Mouse (Mus musculus): Measurements from ENCODE around the gene 1700056E22Rik. TPM values are rescaled to one million over a fixed set of nuclear protein-coding genes. Genes with fewer than 3 reads are reported as not detected.

Gene 1700056E22Rik
- total and polyA plus RNA-seq, 2 experiments from 2014 or later = 0.97 TPM; not detected in 1

DNA sequence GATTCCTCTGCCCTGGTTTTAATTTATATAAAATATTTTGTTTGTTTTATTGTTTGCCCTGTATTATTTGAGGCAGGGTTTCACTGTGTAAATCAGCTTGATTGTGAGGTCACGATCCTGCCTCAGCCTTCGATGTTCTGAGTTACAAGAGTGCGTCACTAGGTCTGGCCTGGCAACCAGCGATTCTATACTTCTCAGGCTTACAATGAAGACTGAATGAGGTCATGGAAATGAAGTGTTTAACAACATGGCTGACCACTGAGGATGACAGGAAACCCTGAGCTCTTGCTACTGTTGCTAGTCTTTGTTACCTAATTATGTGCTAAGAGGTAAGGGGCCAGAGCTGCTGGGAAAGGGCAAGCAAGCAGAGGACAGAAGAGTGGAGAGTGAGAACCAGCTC, 21.0 kb downstream of the 1700056E22Rik start, which contains the start of gene Dusp10:
Gene Dusp10, plus strand, starts transcription at position 197 of the 400 bp plus-strand sequence.
- Histone ChIP-seq H3K9ac (no peak within 1 kb of the TSS), H3K4me2 (ENCODE audit: low read depth) (no peak within 1 kb of the TSS), H3K27me3 (ENCODE audit: insufficient read depth, low read length) (no peaks in the 10 kb centered on the region), H3K9me3 (ENCODE audit: low read length) (no peaks in the 10 kb centered on the region), H3K27ac (ENCODE audit: low read depth, low read length) (no peak within 1 kb of the TSS), H3K4me3 (ENCODE audit: low read depth, low read length) (no peak within 1 kb of the TSS), H3K4me1 (ENCODE audit: insufficient read depth) (no peaks in the 10 kb centered on the region), H3K36me3 (ENCODE audit: insufficient read depth) (no peaks in the 10 kb centered on the region)
- DNase-seq (no peak), ATAC-seq (no peak)
- 85% methylated on average over 4 of the region's 4 CpGs for WGBS
- no peak for TF ChIP-seq CTCF (IDR thresholded peaks at IDR 0.05; ENCODE audit: low read depth)

DNA sequence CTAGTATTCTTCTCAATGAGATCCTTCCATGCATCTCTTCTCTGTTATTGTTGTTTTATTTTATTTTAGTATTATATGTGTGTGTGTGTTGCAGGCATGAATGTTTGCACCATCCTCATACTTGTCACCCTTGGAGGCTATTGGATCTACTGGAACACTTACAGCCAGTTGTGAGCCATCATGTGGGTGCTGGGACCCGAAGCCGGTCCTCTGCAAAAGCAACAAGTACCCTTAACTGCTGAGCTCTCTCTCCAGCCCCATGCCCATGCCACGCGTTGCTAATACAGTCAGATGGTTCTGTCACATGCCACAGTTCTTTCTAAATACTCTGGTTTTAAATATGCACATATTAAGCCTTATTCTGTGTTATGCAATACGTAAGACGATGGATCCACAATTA, 22.8 kb downstream of the 1700056E22Rik start:
- Histone ChIP-seq H3K9ac (no peak overlapping the region), H3K36me3 (ENCODE audit: insufficient read depth) (no peaks in the 10 kb centered on the region), H3K4me2 (ENCODE audit: low read depth) (no peak overlapping the region), H3K27ac (ENCODE audit: low read depth, low read length) (no peak overlapping the region), H3K9me3 (ENCODE audit: low read length) (no peaks in the 10 kb centered on the region), H3K4me3 (ENCODE audit: low read depth, low read length) (no peak overlapping the region), H3K4me1 (ENCODE audit: insufficient read depth) (no peaks in the 10 kb centered on the region), H3K27me3 (ENCODE audit: insufficient read depth, low read length) (no peaks in the 10 kb centered on the region)
- 96% methylated on average over 6 of the region's 6 CpGs for WGBS
- no peak for DNase-seq
- TF ChIP-seq CTCF (IDR thresholded peaks at IDR 0.05; ENCODE audit: low read depth) = no peak
- ATAC-seq = no peak

DNA sequence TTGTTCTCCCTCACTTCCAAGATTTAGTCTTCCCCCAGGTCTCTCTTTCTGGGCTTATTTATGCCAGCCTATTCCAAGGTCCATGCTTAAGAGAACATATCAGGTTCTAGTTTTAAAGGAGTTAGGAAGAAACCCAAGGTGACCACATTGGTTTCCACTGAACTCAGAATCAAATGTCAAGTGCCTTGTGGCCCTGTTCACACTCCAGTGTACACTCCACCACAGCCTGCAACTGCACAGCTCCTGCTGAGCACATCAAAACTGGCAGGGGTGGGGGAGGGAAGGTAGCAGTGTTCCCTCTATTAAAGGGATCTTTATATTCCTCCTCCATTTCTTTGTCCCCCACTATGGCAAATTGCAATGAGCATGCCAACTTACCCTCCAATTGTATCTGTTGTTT, 28.0 kb downstream of the 1700056E22Rik start:
- Histone ChIP-seq H3K27ac (ENCODE audit: low read depth, low read length) (no peak overlapping the region), H3K4me2 (ENCODE audit: low read depth) (no peak overlapping the region)

DNA sequence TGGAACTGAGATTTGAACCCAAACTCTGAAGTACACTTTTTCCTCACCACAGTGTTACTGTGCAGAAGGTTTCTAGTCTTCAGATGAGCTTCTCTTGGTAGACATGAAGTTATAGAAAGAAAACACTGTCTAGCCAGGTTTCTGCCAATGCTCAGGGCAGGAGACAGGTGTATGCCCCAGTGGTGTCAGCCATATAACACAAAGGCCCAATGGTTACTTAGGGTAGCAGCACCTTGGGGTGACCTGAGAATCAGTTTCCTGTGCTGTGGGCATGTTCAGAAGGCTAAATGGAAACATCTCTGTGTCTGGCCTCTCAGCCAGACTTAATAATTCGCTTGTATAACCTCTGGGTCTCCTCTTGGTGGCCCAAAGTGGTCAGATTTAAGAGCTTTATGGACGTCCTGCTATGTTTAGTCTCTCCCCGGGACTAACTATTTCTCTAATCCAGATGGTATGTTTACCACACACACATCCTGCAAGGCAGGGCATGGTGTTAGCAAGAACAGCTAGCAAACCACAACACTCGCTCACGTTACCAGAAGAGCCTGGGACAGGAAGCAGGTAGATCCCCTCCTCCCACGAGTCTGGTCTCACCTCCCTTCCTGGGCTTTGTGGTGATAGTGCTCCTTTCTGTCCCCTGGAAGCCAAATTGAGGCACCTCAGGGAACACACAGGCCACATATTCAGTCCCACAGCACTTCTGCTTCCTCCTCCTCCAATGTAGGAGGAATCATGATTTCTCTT, 28.6 kb downstream of the 1700056E22Rik start:
- Histone ChIP-seq H3K4me1 (ENCODE audit: insufficient read depth) (no peaks in the 10 kb centered on the region), H3K27me3 (ENCODE audit: insufficient read depth, low read length) (no peaks in the 10 kb centered on the region), H3K9me3 (ENCODE audit: low read length) (no peaks in the 10 kb centered on the region), H3K9ac (no peak overlapping the region), H3K4me3 (ENCODE audit: low read depth, low read length) (no peak overlapping the region), H3K27ac (ENCODE audit: low read depth, low read length) (no peak overlapping the region), H3K36me3 (ENCODE audit: insufficient read depth) (no peaks in the 10 kb centered on the region), H3K4me2 (ENCODE audit: low read depth) (no peak overlapping the region)
- ATAC-seq (no peak), DNase-seq (no peak)
- WGBS = 81% methylated on average over 6 of the region's 6 CpGs
- no peak for TF ChIP-seq CTCF (IDR thresholded peaks at IDR 0.05; ENCODE audit: low read depth)

More for the DNA sequence above, 28.0 kb downstream of the 1700056E22Rik start:
- ATAC-seq = no peak
- Histone ChIP-seq H3K4me3 (ENCODE audit: low read depth, low read length) (no peak overlapping the region), H3K9me3 (ENCODE audit: low read length) (no peaks in the 10 kb centered on the region), H3K9ac (no peak overlapping the region), H3K27me3 (ENCODE audit: insufficient read depth, low read length) (no peaks in the 10 kb centered on the region), H3K4me1 (ENCODE audit: insufficient read depth) (no peaks in the 10 kb centered on the region), H3K36me3 (ENCODE audit: insufficient read depth) (no peaks in the 10 kb centered on the region)
- no peak for TF ChIP-seq CTCF (IDR thresholded peaks at IDR 0.05; ENCODE audit: low read depth)
- no peak for DNase-seq

DNA sequence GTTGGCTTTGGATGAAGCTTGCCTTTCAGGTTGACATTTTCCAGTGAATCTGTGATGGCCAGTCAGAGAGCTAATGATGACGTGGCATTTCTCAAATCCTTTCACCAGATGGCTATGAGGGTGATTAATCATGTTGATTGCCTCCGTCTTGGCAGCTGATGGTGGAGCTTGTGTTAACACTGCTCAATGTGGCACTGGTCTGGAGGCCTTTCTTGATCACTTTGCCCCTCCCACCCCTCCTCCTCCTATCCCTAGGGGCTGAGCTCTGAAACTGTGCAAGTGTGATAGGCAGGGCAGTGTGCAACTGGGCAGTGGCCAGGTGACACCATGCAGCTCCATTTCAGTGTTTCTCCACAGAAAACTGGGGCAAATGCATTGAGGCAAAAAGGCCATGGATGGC, 29.8 kb downstream of the 1700056E22Rik start:
- Histone ChIP-seq H3K9me3 (ENCODE audit: low read length) (no peaks in the 10 kb centered on the region), H3K27ac (ENCODE audit: low read depth, low read length) (no peak overlapping the region), H3K27me3 (ENCODE audit: insufficient read depth, low read length) (no peaks in the 10 kb centered on the region), H3K36me3 (ENCODE audit: insufficient read depth) (no peaks in the 10 kb centered on the region), H3K4me1 (ENCODE audit: insufficient read depth) (no peaks in the 10 kb centered on the region), H3K4me3 (ENCODE audit: low read depth, low read length) (no peak overlapping the region), H3K4me2 (ENCODE audit: low read depth) (no peak overlapping the region), H3K9ac (no peak overlapping the region)
- no peak for ATAC-seq
- WGBS = 55% methylated on average over 2 of the region's 2 CpGs
- no peak for TF ChIP-seq CTCF (IDR thresholded peaks at IDR 0.05; ENCODE audit: low read depth)
- DNase-seq = no peak

DNA sequence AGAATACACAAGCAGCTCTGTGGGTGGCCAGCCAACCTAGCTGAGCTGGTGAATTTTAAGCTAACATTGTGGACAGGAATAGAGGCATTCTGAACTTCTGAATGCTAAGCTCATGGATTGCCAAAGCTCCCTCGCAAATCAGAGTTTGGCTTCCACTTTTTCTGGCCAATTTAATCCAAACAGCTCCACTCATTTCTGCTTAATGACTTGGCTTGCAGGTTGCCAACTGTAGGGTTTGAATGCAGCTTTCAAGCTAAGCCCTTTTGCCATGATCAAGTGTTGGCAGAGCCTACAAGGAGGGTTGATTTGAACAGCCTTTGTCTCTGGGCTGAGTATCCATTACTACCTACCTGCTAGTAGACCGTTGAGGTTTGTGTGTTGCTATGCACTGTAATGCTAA, 31.6 kb downstream of the 1700056E22Rik start:
- DNase-seq (peak; percentile 45), ATAC-seq (peak; percentile 58; the same call in 1 of the 2 replicates)
- H3K4me1 ChIP-seq (ENCODE audit: insufficient read depth) = no peaks in the 10 kb centered on the region
- no peaks in the 10 kb centered on the region for H3K27me3 ChIP-seq (ENCODE audit: insufficient read depth, low read length)
- no peak for TF ChIP-seq CTCF (IDR thresholded peaks at IDR 0.05; ENCODE audit: low read depth)
- H3K4me2 ChIP-seq (ENCODE audit: low read depth) = no peak overlapping the region
- H3K4me3 ChIP-seq (ENCODE audit: low read depth, low read length) = no peak overlapping the region
- no peak overlapping the region for H3K27ac ChIP-seq (ENCODE audit: low read depth, low read length)
- H3K9me3 ChIP-seq (ENCODE audit: low read length) = no peaks in the 10 kb centered on the region
- H3K9ac ChIP-seq = no peak overlapping the region
- no peaks in the 10 kb centered on the region for H3K36me3 ChIP-seq (ENCODE audit: insufficient read depth)
- WGBS = 24% methylated on average over 2 of the region's 2 CpGs

DNA sequence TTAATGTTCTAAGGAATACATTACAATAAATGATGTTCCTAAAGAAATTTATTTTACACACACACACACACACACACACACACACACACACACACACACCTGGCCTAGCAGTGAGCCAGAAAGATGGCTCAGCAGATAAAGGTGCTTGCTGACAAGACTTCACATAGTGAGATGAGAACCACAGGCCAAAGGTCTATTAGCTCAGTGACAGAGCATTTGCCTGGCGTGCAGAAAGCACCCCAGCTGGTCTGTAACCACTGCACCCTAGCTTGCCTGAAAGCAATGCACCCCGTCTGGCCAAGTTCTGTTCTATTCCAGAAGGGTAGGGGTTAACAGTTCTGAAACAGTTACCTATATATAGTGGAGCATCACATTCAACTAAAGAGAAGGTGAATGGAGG, 36.9 kb downstream of the 1700056E22Rik start:
- no peaks in the 10 kb centered on the region for H3K36me3 ChIP-seq (ENCODE audit: insufficient read depth)
- H3K4me3 ChIP-seq (ENCODE audit: low read depth, low read length) = no peak overlapping the region
- H3K4me1 ChIP-seq (ENCODE audit: insufficient read depth) = no peaks in the 10 kb centered on the region
- H3K9ac ChIP-seq = no peak overlapping the region
- ATAC-seq (no peak), DNase-seq (no peak)
- H3K27me3 ChIP-seq (ENCODE audit: insufficient read depth, low read length) = no peaks in the 10 kb centered on the region
- no peak overlapping the region for H3K27ac ChIP-seq (ENCODE audit: low read depth, low read length)
- TF ChIP-seq CTCF (IDR thresholded peaks at IDR 0.05; ENCODE audit: low read depth) = no peak
- 79% methylated on average over 2 of the region's 2 CpGs for whole genome bisulfite sequencing
- no peak overlapping the region for H3K4me2 ChIP-seq (ENCODE audit: low read depth)
- H3K9me3 ChIP-seq (ENCODE audit: low read length) = no peaks in the 10 kb centered on the region

Measured in forebrain, postnatal 0 days (tissue).